Mouse (Mus musculus) liver, adult 2 months (tissue): ENCODE data around the gene Rgs12.

Experiments used
- CTCF ChIP-seq: fragments of 200-500 bp; IDR thresholded peaks from 2 replicates; pipeline ENCODE4 v1.5.1; 2011; ENCODE audit warnings: low read depth, low read length, control low read depth
- POLR2A ChIP-seq: fragments of 200-500 bp; IDR thresholded peaks from 2 replicates; pipeline ENCODE4 v1.6.1; 2011; ENCODE audit warnings: low read length, control low read depth; ENCODE audit not compliant: insufficient read depth; ENCODE audit errors: extremely low read depth

DNA sequence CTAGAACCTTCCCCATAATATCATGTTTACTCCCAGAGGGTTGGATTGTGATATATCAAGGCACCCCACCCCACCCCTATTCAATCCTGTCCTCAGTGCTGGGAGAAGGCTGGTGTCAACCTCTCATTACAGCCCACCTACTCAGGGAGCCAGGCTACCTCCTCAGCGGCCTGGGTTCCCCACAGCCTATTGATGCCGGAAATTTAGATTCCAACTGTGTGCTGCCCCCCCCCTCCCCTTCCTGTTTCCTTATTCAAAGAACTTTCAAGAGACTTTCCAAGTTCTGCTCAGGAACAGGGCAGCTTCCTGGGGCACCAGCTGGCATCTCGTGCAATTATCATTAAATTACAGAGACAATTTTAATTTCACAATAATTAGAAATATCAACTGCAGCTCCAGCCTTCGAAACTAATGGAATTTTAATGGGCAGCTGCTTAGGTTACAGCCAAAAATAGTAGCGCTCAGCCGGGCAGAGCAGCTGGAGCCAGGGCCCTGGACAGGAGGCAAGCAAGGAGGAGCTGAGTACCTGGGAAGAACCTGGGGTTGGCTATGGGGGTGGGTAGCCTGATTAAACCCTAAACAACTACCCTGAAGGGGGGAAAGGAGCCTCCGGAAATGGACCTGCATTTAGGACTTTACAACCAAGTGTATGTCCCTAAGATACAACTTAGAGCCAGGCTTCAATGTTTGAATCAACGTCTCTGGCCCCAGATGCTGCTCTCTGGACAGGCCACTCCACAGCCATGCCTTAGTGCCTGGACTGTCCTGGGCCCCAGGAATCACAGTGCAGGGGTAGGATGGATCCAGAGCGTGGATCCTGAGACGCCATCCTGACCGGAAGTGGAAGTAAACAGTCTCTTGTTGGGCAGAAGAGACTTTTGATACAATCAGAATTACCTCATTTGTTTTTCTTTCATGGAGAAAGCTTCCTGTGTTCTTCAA is 17.5 kb upstream of the Rgs12 start:
- no peak for TF ChIP-seq POLR2A
- TF ChIP-seq CTCF, result no peak
